Mouse (Mus musculus): Measurements from ENCODE around the gene Dennd2c. TPM values are rescaled to one million over a fixed set of nuclear protein-coding genes. Genes with fewer than 3 reads are reported as not detected.

Dennd2c gene
- polyA plus RNA-seq, 1 experiment from 2014 or later, result 3.6 TPM

DNA sequence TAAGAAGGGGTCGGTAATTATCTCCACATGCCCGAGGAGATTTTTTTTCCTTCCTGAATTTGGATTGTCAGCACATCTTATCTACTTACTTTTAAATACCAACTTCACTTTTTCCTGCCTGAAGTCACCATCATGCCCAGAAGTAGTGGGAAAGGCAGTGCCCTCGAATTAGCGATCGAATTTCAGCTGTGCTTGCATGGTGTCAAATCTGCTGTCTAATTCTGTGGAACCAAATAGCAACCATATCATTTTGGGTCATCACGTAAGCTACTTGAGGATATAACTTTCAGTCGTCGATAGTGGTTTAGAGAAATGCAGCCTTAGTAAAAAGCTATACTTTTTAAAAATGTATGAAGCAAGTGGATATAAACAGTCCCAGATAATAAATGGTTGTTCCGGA is 25.9 kb upstream of the Dennd2c start:
- no peak for ATAC-seq (ENCODE audit: low FRiP score, low TSS enrichment)
- 90% methylated on average over 9 of the region's 9 CpGs for WGBS
- H3K4me2 ChIP-seq (replicated peaks; ENCODE audit: low read depth, low read length), result no peak overlapping the region

DNA sequence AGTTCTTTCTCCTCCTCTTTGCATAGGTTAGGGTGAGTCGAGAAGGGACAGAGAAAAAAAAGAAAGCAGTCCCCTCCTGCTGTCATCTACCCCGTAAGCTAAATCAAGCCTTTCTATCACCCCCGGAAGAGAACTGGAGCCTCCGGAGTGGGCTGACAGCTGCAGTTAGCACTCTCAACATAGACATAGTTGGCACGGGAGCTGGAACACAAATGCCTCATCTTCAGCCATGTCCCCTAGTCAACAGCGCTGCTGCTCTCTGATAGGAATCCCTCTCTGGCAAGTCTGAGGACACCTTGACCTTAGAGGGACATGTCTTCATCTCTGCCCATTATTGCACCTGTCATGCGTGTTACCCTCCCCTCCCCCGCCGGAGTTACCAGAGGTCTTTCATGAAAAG is 23.1 kb upstream of the Dennd2c start:
- Histone ChIP-seq H3K27ac (ENCODE audit: low read depth, low read length) (no peak overlapping the region), H3K27me3 (ENCODE audit: control insufficient read depth, insufficient read depth, low read length) (no peaks in the 10 kb centered on the region), H3K9ac (ENCODE audit: low read depth, low read length) (no peak overlapping the region), H3K4me3 (ENCODE audit: low read length) (no peak overlapping the region), H3K4me2 (replicated peaks; ENCODE audit: low read depth, low read length) (no peak overlapping the region), H3K4me1 (ENCODE audit: control insufficient read depth, insufficient read depth, low read length) (no peaks in the 10 kb centered on the region), H3K9me3 (ENCODE audit: control insufficient read depth, low read length) (no peaks in the 10 kb centered on the region), H3K36me3 (ENCODE audit: control insufficient read depth, insufficient read depth, low read length) (no peaks in the 10 kb centered on the region)
- ATAC-seq (ENCODE audit: low FRiP score, low TSS enrichment), result no peak
- WGBS, result 93% methylated on average over 9 of the region's 9 CpGs

More for the DNA sequence above, 25.9 kb upstream of the Dennd2c start:
- H3K9ac ChIP-seq (ENCODE audit: low read depth, low read length), result no peak overlapping the region
- H3K27me3 ChIP-seq (ENCODE audit: control insufficient read depth, insufficient read depth, low read length), result no peaks in the 10 kb centered on the region
- H3K27ac ChIP-seq (ENCODE audit: low read depth, low read length), result no peak overlapping the region
- no peaks in the 10 kb centered on the region for H3K4me1 ChIP-seq (ENCODE audit: control insufficient read depth, insufficient read depth, low read length)
- H3K4me3 ChIP-seq (ENCODE audit: low read length), result no peak overlapping the region
- 0 out of 2 replicates have a peak, but pooled peaks cover 3% of the 10 kb centered on the region for H3K9me3 ChIP-seq (ENCODE audit: control insufficient read depth, low read length)
- no peaks in the 10 kb centered on the region for H3K36me3 ChIP-seq (ENCODE audit: control insufficient read depth, insufficient read depth, low read length)

DNA sequence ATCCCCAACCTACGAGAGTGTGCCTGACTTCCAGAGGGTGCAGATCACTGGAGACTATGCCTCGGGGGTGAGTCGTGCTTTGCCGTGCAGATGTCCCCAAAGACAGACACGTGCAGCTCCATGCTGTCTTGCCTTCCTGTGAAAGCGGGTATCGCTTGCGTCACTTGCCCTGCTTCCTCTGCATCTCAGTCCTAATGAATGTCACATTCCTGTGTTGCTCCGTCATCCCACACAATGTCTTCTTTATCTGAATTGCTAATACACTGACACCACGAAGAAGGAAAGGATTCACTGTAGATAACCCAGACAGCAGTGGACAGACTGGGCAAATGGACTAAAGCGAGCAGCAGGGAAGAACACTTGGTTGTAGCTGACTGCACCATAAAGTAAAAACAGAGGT is 21.4 kb upstream of the Dennd2c start:
- no peaks in the 10 kb centered on the region for H3K4me1 ChIP-seq (ENCODE audit: control insufficient read depth, insufficient read depth, low read length)
- no peaks in the 10 kb centered on the region for H3K9me3 ChIP-seq (ENCODE audit: control insufficient read depth, low read length)
- no peaks in the 10 kb centered on the region for H3K36me3 ChIP-seq (ENCODE audit: control insufficient read depth, insufficient read depth, low read length)
- H3K9ac ChIP-seq (ENCODE audit: low read depth, low read length), result no peak overlapping the region
- ATAC-seq (ENCODE audit: low FRiP score, low TSS enrichment), result no peak
- 78% methylated on average over 11 of the region's 11 CpGs for WGBS
- no peak overlapping the region for H3K4me3 ChIP-seq (ENCODE audit: low read length)
- H3K27ac ChIP-seq (ENCODE audit: low read depth, low read length), result no peak overlapping the region
- H3K4me2 ChIP-seq (replicated peaks; ENCODE audit: low read depth, low read length), result no peak overlapping the region
- H3K27me3 ChIP-seq (ENCODE audit: control insufficient read depth, insufficient read depth, low read length), result no peaks in the 10 kb centered on the region

DNA sequence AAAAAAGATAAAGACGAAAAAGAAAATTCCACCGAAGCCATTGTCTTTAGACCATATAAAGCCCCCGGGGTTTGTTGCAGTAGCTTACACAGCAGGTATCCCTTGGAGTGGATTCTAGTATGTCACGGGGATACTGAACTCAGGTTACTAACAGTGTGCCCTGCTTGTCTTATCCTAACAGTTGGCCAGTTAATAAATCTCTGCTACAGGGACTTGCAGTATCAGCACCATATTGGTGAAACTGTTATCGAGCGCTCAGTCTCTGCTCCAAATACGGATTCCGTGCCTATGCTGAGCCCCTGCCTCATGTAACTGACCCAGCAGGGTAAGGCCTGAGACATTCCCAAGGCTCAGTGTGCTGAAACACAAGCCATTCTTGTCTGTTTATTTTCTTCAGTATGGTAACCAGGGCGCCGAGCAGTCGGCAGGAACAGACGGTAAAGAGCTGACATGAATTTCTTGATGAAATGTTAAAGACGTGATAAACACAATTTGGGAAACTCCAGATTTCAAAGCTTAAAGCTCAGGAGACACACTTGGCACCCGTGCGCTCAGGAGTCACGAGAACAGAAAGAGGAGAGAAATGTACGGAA is 20.4 kb upstream of the Dennd2c start:
- WGBS, result 81% methylated on average over 17 of the region's 17 CpGs

DNA sequence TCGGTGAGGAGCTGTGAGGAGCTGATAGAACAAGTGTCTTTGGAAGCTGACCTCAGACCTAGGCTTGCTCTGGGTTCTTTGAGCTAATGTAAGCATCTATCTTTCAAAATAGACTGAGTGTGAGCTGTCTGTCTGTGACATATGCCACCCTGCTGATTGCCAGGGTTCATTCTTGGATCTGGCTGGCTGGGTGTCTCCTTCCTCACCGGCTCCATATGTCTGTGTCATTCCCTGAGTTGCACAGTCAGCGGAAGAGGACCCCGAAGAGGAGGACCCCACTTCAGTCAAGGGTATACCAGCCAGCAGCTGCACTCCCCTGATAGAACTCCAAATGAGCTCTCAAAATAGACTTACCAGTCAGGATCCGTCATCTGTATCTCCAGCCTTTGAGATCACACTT is 19.6 kb upstream of the Dennd2c start:
- no peaks in the 10 kb centered on the region for H3K36me3 ChIP-seq (ENCODE audit: control insufficient read depth, insufficient read depth, low read length)
- no peak for ATAC-seq (ENCODE audit: low FRiP score, low TSS enrichment)
- H3K27ac ChIP-seq (ENCODE audit: low read depth, low read length), result no peak overlapping the region
- no peaks in the 10 kb centered on the region for H3K4me1 ChIP-seq (ENCODE audit: control insufficient read depth, insufficient read depth, low read length)
- no peaks in the 10 kb centered on the region for H3K27me3 ChIP-seq (ENCODE audit: control insufficient read depth, insufficient read depth, low read length)
- H3K4me3 ChIP-seq (ENCODE audit: low read length), result no peak overlapping the region
- no peak overlapping the region for H3K4me2 ChIP-seq (replicated peaks; ENCODE audit: low read depth, low read length)
- no peak overlapping the region for H3K9ac ChIP-seq (ENCODE audit: low read depth, low read length)
- H3K9me3 ChIP-seq (ENCODE audit: control insufficient read depth, low read length), result no peaks in the 10 kb centered on the region
- WGBS, result 87% methylated on average over 5 of the region's 5 CpGs

More for the DNA sequence above, 20.4 kb upstream of the Dennd2c start:
- Histone ChIP-seq H3K4me3 (ENCODE audit: low read length) (no peak overlapping the region), H3K9me3 (ENCODE audit: control insufficient read depth, low read length) (no peaks in the 10 kb centered on the region), H3K27me3 (ENCODE audit: control insufficient read depth, insufficient read depth, low read length) (no peaks in the 10 kb centered on the region), H3K4me1 (ENCODE audit: control insufficient read depth, insufficient read depth, low read length) (no peaks in the 10 kb centered on the region), H3K9ac (ENCODE audit: low read depth, low read length) (no peak overlapping the region), H3K36me3 (ENCODE audit: control insufficient read depth, insufficient read depth, low read length) (no peaks in the 10 kb centered on the region), H3K27ac (ENCODE audit: low read depth, low read length) (no peak overlapping the region), H3K4me2 (replicated peaks; ENCODE audit: low read depth, low read length) (no peak overlapping the region)
- no peak for ATAC-seq (ENCODE audit: low FRiP score, low TSS enrichment)

DNA sequence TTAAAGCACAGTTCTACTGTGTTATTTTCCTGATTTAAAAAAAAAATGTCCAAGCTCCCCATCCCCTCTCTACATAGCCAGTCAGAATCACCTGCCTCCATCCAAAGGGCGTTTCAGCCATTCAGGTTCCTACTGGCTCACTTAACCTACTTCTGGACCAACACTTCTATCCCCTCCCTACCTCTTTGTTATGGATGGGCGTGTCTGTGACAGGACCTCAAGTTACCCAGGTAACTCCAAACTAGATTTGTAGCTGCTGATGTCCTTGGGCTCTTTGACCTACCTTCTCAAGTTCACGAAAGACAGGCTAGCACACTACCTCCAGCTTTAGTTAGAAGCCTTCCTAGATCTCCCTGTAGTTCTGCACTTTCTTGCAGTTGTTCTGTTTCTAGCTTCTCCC is 16.4 kb upstream of the Dennd2c start:
- no peak for ATAC-seq (ENCODE audit: low FRiP score, low TSS enrichment)
- Histone ChIP-seq H3K9ac (ENCODE audit: low read depth, low read length) (no peak overlapping the region), H3K9me3 (ENCODE audit: control insufficient read depth, low read length) (no peaks in the 10 kb centered on the region), H3K36me3 (ENCODE audit: control insufficient read depth, insufficient read depth, low read length) (no peaks in the 10 kb centered on the region), H3K27me3 (ENCODE audit: control insufficient read depth, insufficient read depth, low read length) (no peaks in the 10 kb centered on the region), H3K4me2 (replicated peaks; ENCODE audit: low read depth, low read length) (no peak overlapping the region), H3K4me1 (ENCODE audit: control insufficient read depth, insufficient read depth, low read length) (no peaks in the 10 kb centered on the region), H3K4me3 (ENCODE audit: low read length) (no peak overlapping the region), H3K27ac (ENCODE audit: low read depth, low read length) (no peak overlapping the region)
- WGBS, result 78% methylated on average over 3 of the region's 3 CpGs

DNA sequence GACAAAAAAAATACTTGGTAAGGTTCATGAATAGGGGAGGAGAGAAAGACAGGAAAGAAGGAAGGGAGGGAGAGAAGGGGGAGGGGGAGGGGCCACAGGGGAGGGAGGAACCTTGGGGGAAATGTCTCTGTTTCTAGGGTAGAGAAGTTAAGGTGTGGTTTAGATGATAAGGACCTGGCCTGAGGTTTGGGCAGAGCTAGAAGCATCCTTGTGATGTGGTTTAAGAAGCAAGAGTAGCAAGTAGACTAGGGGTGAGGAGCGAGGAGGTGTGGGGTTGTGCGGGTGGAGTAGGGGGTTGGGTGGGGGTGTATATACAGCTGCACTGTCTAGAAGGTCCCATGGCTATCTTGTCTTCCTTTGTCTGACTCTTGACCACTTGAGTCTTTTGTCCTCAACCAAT is 10.7 kb upstream of the Dennd2c start:
- Histone ChIP-seq H3K4me2 (replicated peaks; ENCODE audit: low read depth, low read length) (no peak overlapping the region), H3K4me1 (ENCODE audit: control insufficient read depth, insufficient read depth, low read length) (no peaks in the 10 kb centered on the region), H3K27ac (ENCODE audit: low read depth, low read length) (no peak overlapping the region), H3K27me3 (ENCODE audit: control insufficient read depth, insufficient read depth, low read length) (no peaks in the 10 kb centered on the region), H3K4me3 (ENCODE audit: low read length) (no peak overlapping the region), H3K9ac (ENCODE audit: low read depth, low read length) (no peak overlapping the region), H3K36me3 (ENCODE audit: control insufficient read depth, insufficient read depth, low read length) (no peaks in the 10 kb centered on the region), H3K9me3 (ENCODE audit: control insufficient read depth, low read length) (no peaks in the 10 kb centered on the region)
- no peak for ATAC-seq (ENCODE audit: low FRiP score, low TSS enrichment)
- 95% methylated on average over 2 of the region's 2 CpGs for WGBS

DNA sequence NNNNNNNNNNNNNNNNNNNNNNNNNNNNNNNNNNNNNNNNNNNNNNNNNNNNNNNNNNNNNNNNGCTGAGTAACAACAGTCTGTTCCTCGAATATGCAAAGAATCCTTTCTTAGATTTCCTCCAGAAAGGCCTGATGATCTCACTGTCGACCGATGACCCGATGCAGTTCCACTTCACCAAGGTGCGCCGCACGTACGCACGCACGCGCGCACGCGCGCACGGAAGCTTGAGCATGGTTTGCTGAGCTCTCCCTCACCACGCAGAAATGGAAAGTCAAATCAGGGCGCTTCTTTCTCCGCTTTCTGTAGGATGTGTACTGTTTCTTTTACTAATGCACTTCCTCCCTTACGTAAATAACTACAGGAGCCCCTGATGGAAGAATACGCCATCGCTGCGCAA is 3.7 kb upstream of the Dennd2c start:
- Histone ChIP-seq H3K27me3 (ENCODE audit: control insufficient read depth, insufficient read depth, low read length) (no peaks in the 10 kb centered on the region), H3K4me1 (ENCODE audit: control insufficient read depth, insufficient read depth, low read length) (no peaks in the 10 kb centered on the region), H3K9ac (ENCODE audit: low read depth, low read length) (no peak overlapping the region), H3K36me3 (ENCODE audit: control insufficient read depth, insufficient read depth, low read length) (no peaks in the 10 kb centered on the region), H3K9me3 (ENCODE audit: control insufficient read depth, low read length) (no peaks in the 10 kb centered on the region), H3K4me2 (replicated peaks; ENCODE audit: low read depth, low read length) (no peak overlapping the region), H3K27ac (ENCODE audit: low read depth, low read length) (no peak overlapping the region), H3K4me3 (ENCODE audit: low read length) (no peak overlapping the region)
- no peak for ATAC-seq (ENCODE audit: low FRiP score, low TSS enrichment)
- 78% methylated on average over 23 of the region's 23 CpGs for whole genome bisulfite sequencing

DNA sequence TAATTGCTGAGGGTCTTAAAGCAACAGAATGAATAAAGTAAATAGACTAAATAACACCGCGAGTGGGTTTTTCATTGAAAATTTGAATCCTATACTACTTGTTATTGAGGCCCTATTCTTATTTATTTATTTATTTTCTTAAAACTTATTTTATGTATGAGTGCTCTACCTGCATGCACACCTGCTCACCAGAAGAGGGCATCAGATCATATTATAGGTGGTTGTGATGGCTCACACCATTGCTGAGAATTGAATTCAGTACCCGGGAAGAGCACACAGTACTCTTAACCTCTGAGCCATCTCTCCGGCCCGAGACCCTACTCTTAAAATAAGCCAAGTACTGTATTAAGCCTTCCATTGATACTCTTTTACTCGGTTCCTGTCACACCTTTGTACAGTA is 2.7 kb upstream of the Dennd2c start:
- no peak for ATAC-seq (ENCODE audit: low FRiP score, low TSS enrichment)
- H3K27ac ChIP-seq (ENCODE audit: low read depth, low read length), result no peak overlapping the region
- H3K36me3 ChIP-seq (ENCODE audit: control insufficient read depth, insufficient read depth, low read length), result no peaks in the 10 kb centered on the region
- H3K9me3 ChIP-seq (ENCODE audit: control insufficient read depth, low read length), result no peaks in the 10 kb centered on the region
- 88% methylated on average over 6 of the region's 6 CpGs for whole genome bisulfite sequencing
- H3K27me3 ChIP-seq (ENCODE audit: control insufficient read depth, insufficient read depth, low read length), result no peaks in the 10 kb centered on the region
- no peak overlapping the region for H3K9ac ChIP-seq (ENCODE audit: low read depth, low read length)
- H3K4me1 ChIP-seq (ENCODE audit: control insufficient read depth, insufficient read depth, low read length), result no peaks in the 10 kb centered on the region
- H3K4me3 ChIP-seq (ENCODE audit: low read length), result no peak overlapping the region
- H3K4me2 ChIP-seq (replicated peaks; ENCODE audit: low read depth, low read length), result no peak overlapping the region

All from kidney, embryonic 14.5 days (tissue).